Mouse (Mus musculus): Measurements from ENCODE around the gene Med16.

- TF ChIP-seq GATA1 (IDR thresholded peaks at IDR 0.05; ENCODE audit: low read length): no peak
- no peak for TF ChIP-seq TAL1 (IDR thresholded peaks at IDR 0.05; ENCODE audit: low read length)
Observed at GRCm38 (mm10) chr10:79896814-79897213, 11.9 kb downstream of the Med16 start.
